Mouse (Mus musculus): Measurements from ENCODE around the gene Il6ra.

DNA sequence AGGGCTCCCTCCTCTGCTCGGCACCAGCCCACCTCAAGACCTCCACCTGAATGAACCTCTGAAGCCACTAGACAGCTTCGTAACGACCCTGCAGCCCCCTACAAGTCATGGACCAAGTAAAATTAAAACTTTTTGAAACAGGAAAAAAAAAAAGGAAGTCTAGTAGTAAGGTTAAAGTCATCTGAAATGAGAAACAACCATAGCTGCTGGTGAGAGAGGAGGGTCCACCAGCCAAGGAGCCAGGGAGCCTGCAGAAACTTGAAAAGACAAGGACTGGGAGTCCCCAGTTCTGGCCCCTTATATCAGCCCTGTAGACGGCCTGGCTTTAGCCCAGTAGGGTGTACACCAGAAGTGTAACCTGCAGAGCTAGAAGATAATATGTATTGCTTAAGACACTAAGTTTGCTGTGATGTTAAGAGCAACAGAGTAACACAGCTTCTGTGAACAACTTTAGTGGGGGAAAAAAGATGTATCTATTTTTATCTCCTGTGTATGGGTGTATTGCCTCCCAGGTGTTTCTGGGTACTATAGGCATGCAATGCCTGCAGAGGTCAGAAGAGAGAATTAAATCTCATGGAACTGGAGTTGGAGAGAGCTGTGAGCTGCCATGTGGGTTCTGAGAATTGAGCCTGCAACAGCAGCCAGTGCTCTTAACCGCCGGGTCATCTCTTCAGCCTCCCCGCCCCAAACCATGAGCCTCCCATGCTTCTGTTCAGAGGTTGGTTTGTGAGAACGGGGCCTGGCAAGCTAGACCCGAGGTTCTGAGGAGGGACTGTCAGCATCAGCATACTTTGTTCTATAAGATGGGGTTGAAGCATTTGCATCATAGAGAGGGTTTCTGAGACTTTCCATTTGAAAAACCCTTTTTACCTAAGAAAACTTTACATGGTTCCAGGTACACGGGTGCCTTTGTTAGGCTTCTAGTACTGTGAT, 91.2 kb downstream of the Il6ra start:
- TF ChIP-seq CTCF (IDR thresholded peaks at IDR 0.05) (no peak), EP300 (IDR thresholded peaks at IDR 0.05) (no peak)

All from lung, postnatal 0 days (tissue).